Mouse (Mus musculus) kidney, postnatal 4 days (tissue): ENCODE results near the gene Ddost.
A peak's percentile ranks its signal among the peaks of the same experiment; 100 is the strongest.
"Not testable (repeated sequence)": the region's sequence is repeated elsewhere in the genome, so short reads cannot be mapped to it uniquely, and the experiment has no call there.

ENCODE experiments used
- DNase-seq, 2 experiments: peaks; one replicate each; pipeline ENCODE4 v3.0.0; 2021; ENCODE audit warnings: mixed read lengths in 2 of 2

Gene Ddost

DNA sequence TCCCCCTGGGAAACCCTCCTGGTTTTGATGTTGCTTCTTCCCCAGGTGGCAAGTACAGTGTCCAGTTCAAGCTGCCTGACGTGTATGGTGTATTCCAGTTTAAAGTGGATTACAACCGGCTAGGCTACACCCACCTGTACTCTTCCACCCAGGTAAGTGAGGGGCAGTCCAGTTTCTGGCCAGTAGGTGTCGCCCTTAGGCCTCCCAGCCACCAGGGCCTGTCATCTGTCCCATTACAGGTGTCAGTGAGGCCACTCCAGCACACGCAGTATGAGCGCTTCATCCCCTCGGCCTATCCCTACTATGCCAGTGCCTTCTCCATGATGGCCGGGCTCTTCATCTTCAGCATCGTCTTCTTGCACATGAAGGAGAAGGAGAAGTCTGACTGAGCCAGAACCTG lies 7.1 kb downstream of the Ddost start:
- DNase-seq = peak; percentile 76 to 82

DNA sequence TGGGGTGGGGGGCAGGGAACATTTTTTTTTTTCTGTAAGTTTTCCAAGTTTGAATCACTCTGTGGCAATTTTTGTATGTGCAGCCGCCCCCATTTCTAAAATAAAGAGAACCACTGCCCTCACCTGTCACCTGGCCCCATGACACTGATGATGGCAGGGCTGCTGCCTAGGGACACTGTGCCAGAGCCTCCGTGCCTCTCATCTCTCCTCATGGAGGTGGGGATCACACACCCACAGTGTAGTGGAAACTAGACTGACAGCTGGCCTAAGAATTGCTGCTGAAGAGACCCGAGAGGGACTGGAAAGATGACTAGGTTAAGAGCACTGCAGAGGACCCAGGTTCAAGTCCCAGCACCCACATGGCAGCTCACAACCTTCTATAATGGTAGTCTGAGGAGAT lies 7.6 kb downstream of the Ddost start:
- no peak for DNase-seq

DNA sequence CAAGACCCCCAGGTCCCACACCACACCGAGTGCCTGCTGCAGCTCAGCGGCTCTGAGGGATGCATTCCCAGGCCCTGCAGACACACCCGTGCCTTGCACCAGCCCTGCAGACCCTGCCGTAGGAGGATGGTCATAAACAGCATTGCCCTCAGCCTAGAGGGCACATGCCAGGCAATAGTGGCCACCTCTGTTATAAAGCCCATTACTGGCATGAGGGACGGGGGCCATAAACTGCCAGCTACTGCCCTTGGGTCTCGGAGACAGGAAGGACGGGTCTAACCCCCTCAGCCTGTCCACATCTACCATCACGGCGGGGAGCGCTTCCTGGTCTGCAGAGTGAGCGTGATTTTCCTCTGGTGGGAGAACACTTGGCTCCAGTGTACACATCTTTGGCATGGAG lies 8.5 kb downstream of the Ddost start:
- DNase-seq = no peak

DNA sequence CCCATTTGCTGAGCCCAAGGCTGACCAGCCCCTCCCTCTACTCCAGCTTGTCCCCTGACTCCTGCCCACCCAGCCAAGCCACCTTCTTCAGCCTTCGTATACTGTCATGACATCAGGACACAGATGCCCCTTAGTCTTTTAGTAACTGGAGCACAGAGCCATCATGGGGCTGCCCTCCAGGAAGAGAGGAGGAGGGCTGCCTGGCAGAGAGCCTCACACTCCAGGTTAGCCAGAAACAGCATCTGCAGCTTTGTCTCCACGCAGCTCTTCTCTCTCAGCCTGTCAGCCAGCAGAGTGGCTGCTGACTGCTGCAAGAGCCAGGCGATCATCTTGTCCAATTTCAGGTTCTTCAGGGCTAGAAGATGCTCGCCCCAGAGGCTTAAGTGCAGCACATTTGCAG lies 9.3 kb downstream of the Ddost start:
- no peak for DNase-seq

DNA sequence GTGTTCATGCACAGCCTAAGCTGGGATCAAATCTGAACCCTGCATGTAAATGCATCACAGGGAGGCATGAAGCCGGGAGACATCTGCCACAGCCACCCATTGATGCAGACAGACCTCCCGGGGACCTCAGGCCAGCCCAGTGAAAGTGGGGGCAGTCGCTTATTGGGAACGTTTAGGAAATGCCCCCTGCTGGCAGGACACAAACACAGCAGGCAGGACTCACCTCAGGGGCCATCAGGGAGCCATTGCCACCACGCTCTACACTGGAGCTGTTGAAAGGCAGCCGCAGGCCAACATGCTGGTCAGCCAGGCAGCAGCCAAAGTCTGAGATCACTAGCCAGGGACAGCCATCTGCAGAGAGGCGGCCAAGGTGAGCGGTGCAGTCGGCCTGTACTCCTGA lies 11.3 kb downstream of the Ddost start:
- peak; percentile 39 to 51 for DNase-seq

DNA sequence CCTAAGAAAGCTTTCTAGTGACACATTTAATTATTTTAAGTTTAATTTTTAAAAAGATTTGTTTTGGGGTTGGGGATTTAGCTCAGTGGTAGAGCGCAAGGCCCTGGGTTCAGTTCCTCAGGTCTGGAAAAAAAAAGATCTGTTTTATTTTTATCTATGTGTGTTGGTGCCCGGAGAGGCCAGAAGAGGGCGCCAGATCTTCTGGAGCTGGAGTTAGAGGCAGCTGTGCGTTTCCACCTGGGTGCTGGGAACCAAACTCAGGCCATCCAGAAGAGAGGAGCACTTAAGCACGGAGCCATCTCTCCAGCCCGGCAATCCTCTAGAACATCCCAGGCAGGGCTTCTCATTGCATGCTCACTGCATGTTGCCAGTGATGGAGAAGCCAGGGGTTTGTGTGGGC lies 11.8 kb downstream of the Ddost start:
- no peak for DNase-seq

DNA sequence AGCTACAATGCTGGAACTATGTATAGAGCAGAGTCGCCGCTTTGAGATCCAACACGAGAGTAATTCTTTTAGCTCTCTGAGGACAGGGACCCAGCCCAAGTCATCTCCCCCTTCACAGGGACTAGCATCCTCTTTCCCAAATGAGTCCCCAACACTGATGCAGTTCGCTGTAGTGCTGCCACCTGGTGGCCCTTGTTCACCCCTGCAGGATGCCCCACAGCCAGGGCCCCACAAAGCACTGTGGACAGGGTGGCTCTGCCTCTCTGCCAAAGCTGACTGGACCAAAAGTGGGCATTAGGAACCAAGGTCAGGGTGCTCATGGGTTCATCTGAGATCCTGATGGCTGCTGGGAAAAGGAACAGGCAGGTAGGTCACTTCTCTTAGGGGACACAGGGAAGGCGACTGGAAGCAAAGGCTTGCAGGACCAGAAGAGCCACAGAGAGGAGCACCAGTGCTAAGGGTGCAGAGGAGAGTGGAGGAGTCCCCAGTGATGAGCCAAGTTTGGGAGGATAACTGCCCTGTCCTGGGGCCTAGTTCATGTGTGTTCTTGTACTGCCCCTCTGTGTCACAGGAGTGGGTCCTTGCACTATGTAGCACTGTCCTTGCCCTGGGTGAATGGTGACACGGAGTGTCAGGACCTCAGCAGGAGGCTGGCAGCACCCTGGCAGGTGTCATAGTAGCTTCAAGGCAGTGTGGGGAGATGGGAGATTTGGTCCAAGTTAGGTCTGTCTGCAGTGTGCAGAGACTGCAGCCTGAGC lies 14.2 kb downstream of the Ddost start:
- peak; percentile 78 to 81 for DNase-seq

DNA sequence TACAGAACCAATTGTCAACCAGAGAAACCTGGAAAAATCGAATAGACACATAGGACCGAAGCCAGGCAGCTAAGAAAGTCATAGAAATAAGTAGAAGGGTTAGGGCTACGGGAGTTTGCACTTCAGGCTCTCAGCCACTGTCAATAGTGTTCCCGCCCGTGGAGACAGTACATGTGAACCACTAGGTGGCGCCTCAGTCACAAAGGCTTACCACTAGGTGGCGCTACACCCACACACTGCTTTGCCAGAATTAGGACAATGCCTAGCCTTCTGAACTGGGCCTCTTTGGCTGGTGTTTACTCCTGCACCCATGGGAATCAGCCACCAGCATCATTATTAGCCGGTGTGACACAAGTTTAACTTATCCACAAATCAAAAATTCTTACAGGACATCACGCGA lies 15.0 kb downstream of the Ddost start:
- DNase-seq = peak; percentile 88 to 90

DNA sequence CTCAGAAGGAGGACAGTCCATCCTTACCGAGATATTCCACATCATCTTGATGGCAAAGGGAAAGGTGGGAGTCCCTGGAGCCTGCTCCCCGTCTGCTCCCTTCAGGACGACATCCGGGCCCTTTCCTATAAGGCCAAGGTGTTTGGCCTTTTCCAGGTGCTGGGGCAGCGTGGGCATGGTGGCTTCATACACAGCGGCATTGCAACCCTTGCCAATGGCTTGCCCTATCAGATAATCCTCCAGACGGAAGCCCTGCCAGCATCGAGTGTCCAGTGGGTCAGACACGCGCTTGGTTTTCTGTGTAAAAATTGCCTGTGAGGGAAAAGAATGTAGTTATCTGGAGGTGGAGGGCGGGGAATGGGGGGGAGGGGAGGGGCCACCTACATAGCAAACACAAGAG lies 16.2 kb downstream of the Ddost start:
- no peak for DNase-seq

DNA sequence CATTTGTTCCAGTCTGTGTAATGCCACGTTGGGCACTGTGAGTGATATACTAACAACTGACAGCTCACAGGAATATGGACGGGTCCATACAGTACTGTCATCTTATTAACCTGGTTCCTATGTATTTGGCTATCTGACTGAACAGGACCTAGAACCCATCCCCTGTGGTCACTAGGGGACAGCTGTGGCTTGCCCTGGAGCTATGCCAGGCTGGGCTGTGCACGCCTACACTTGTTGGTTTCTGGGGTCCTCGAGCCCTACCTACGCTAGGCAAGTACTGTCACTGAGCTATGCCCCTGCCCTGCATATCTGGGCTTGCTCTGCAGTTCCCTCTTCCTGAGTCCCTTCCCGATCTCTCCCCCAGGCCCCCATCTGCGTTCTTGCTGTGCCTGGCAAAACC lies 17.0 kb downstream of the Ddost start:
- no peak for DNase-seq

DNA sequence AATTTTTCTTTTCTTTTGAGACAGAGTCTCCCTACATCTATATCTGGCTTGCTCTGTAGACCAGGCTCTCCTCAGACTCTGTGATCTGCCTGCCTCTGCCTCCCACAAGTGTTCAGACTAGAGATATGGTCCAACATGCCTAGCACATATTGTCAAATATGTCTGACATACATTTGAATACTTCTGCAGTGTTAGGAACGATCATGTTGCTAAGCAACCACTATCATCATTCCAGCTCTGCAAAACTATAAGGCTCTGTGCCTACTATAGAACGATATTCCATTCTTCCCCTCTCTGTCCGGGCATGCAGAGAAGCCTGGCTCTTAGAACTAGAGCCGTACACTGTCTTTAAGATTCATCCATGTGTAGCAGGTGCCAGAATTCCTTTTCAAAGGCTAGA lies 18.2 kb downstream of the Ddost start:
- DNase-seq = no peak

DNA sequence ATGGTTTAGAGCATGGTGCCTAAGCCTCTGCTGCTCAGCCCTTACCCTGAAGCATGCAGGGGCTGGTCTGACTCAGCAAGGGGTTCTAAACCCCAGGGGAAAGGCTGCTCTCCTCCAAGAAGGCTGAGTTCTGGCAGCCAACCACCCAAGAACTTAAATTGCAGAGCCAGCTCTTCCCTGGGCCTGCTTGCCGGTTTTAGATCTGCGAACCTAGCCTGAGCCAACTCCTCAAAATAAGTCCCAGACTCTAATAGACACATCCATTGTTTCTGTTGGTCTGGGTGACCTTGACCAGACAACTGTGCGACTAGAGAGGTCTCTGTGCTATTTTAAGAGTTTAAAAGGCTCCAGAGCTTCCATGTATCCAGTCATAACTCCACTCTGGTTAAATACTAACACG lies 19.2 kb downstream of the Ddost start:
- no peak for DNase-seq

DNA sequence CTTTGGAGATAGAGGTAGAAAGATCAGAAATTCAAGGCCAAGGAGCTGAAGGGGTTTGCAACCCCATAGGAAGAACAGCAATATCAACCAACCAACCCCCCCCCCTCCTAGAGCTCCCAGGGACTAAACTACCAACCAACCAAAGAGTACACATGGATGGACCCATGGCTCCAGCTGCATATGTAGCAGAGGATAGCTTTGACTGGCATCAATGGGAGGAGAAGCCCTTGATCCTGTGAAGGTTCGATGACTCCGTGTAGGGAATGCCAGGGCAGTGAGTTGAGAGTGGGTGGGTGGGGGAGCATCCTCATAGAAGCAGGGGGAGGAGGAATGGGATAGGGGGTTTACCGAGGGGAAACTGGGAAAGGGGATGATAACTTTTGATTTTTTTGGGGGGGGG lies 19.9 kb downstream of the Ddost start:
- DNase-seq = no peak

DNA sequence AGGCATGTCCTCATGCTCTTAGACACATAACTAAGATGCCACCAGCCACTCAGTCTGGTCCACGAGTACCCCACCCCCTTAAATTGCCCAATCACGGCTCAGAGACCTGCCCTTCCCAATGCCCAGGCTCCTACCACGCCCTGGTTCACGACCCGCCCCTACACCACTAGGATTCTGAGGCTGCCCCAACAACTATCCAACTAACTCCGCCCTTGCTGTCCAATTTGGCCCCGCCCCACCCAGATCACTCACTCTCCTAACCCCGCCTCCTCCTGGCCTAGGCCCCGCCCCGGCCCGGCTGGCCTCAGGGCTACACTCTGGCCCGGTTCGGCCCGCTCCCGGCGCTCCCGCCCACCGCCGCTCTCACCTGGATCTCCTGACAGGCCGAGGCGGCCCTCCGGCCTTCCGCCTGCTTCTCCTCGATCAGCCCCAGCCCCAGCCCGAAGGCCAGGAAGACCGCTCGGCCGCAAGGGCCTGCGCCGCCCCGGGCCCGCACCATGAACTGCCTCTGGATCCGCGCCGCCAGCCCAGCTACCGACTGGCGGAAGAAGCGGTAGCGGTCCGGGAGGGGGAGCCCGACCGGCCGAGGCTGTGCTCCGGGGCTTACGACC lies 21.0 kb downstream of the Ddost start:
- DNase-seq = peak; percentile 98 to 99

DNA sequence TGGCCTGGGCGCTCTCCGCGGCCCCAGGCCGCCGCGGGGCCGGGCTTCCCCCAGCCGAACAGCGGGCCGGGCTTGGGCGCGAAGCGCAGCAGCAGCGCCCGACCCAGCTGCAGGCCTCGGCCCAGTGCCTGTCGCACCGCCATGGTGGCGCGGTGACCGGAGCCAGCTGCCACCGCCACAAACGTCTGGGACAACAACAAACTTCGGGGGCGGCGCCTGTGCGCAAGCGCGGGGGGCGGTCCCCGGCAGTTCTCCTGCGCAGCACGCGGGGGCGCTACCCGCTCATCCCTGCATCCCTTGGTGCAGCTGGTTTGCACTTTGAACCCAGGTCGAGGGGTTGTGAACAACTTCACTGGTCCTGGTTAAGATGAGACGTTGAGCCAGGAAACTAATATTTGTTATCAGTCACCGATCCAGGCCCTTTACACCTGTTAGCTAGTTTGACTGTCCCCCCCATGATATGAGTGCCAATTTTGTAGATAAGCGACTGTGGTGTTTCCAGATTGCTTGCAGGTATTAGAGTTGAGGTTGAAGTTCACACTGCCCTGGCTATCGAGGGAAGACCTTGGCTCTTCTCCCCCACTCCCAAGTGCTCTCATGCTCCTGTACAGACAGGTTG lies 21.7 kb downstream of the Ddost start, which contains the start of gene Pink1:
Gene Pink1, minus strand, starts transcription at position 231 of the 619 bp plus-strand sequence.
- peak; percentile 93 to 96 for DNase-seq

DNA sequence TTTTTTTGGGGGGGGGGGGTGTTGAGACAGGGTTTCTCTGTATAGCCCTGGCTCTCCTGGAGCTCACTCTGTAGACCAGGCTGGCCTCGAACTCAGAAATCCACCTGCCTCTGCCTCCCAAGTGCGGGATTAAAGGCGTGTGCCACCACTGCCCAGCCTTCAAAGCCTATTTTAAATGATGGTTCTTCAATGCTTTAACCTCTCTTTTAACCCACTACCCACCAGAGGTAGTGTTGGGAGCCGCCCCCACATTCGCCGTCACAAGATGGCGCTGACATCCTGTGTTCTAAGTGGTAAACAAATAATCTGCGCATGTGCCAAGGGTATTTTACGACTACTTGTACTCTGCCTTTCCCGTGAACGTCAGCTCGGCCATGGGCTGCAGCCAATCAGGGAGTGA lies 22.6 kb downstream of the Ddost start:
- DNase-seq = not testable (repeated sequence)

DNA sequence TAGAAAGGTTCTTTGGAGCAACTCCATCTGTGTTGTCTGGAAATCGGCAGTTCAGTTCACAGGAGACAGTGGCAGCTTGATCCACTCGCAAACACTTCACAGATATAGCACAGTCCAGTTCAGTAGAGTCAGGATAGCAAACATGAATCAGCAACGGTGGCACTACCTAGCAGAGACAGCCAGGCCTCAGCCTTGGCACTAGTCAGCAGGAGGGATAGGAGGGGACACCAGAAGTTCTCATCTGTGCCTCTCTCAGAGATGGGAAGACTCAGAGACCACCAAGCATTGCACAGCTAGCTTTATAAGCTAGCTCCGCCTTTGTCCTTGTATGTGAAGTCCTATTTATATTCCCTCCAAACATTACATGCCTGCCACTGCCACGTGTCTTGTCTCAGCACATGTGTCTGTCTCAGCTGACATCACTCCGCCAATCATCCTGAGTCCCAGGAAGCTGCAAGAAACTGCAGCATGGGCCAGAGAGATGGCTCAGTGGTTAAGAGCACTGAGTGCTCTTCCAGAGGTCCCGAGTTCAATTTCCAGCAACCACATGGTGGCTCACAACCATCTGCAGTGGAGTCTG lies 23.5 kb downstream of the Ddost start:
- DNase-seq = no peak

DNA sequence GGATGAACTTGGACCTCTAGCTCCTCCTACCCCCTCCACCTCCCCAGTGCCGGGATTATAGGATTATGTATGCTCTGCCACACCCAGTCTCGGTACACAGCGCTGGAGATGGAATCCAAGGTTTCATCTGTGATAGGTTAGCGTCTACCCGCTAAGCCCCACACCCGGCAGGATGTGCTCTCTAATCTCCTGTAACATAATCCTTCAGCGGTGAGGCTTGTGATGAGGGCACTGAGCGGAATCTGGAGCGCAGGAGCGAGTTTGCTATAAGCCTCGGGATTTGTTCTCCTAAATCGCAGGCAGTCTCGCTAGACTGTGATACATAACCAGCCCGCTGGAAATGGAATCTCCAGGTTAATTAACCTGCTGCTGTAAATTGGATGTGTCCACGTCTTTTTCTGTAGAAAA lies 25.7 kb downstream of the Ddost start:
- no peak for DNase-seq

DNA sequence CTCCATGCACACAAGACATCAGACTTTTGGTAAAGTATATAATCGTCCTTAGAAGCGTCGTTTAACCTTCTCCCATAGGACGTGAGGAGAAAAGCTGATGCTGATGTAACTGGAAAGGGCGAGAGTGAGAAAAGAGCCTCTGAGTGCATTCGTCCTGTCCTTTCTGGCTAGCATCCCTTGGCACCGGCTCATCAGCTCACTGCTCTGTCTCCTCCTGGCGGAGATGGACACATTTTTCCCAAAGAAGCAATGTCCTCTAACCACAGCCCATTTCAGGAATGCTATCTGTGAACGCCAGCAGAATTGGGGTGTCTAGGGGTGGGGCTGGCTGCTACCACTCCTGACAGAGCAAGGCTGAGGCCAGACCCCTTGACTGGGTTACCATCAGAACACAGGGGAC lies 27.1 kb downstream of the Ddost start:
- no peak for DNase-seq

DNA sequence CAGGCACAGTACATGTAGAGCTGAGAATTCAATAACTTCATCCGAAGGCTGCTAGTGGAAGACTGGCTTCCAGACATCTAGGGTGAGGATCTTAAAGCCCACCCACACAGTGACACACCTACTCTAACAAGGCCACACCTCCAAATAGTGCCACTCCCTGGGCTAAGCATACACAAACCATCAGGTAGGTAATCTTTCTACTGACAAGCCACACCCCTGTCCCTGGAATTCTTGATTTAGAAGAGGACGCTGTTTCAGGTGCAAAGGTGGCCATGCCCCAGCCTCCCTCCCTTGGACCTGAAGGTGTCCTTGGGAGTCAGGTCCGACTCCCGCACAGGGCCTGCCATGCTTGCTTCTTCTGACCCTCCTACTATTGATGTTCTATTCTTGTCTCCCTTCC lies 28.6 kb downstream of the Ddost start:
- no peak for DNase-seq

DNA sequence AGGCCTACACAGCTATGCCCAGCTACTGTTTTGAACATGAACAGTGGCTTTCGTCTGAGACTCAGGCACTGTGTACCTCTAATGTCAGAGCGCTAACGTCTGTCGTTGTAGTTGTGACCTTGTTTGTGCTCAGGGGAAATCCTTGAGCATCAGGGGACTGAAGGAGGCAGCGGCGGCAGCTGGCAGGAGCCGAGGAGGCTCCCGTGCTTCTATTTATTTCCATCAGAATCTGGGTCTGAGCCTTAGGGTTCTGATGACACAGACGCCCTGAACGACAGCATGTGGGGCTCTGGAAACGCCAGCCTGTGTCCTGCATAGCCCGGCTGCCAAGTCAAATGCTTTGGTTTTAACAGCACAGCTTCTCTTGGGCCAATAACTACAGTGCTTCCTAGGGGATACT lies 30.5 kb downstream of the Ddost start:
- DNase-seq = no peak

DNA sequence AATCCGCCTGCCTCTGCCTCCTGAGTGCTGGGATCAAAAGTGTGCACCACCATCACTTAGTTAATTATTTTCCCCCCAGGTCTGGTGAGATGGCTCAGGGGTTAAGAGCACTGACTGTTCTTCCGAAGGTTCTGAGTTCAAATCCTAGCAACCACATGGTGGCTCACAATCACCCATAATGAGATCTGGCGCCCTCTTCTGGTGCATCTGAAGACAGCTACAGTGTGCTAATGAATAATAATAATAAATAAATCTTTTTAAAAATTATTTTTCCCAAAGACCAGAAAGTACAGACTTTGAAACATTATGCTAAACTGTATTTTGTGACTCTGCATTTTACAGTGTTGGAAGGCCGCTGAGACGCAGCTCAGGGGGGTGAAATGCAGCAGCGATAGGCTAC lies 31.1 kb downstream of the Ddost start:
- DNase-seq = no peak

DNA sequence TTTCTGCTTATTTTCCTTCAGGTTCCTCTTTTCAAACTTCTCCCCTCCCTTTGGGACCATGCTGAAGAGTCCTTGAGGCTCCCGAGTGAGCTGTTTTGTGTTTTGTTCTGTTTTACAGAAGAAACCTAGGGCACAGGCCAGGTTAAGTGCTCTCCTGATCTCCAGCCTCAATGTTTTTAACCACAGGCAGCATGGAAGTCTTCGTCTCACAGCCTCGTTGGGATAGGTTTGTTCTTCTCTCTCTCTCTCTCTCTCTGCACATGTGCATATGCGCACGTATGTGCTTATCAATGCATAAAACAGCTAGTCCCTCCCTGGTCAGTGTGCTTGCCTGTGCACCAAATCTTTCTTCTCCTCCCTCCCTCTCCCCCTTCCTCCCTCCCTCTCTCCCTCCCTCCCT lies 32.3 kb downstream of the Ddost start:
- DNase-seq = no peak

DNA sequence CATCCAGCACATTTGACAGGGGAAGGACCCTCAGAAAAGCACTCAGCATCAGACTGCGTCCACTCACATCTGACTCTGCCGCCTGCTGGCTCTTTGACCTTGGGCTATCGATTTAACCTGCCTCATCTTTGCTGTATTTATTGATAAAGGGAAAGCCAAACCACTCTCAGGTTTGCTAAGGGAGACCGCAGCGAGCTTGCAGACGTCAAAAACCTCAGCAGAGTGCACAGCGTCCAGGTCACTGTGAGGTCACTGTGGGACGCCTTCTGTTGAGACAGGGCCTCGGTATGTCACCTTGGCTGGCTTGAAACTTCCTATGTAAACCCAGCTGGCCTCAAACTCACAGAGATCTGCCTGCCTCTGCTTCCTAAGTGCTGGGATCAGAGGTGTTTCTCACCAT lies 32.8 kb downstream of the Ddost start:
- DNase-seq = no peak
